Mouse (Mus musculus) intestine, embryonic 14.5 days (tissue): Measurements from ENCODE around the gene Hist2h3c1. TPM values are rescaled to one million over a fixed set of nuclear protein-coding genes. Genes with fewer than 3 reads are reported as not detected.
"Not testable (repeated sequence)": the region's sequence is repeated elsewhere in the genome, so short reads cannot be mapped to it uniquely, and the experiment has no call there.

Experiments used
- ATAC-seq: fragments of 200-750 bp; cut with Nextera tagmentation; replicated peaks from 2 replicates; pipeline ENCODE4 v1.8.0; 2017; ENCODE audit warnings: low read depth, moderate number of reproducible peaks, moderate TSS enrichment, moderate library complexity; ENCODE audit not compliant: low FRiP score, low TSS enrichment
- DNase-seq: peaks from one replicate; pipeline ENCODE4 v3.0.0-alpha.2; 2018; ENCODE audit warnings: low spot score
- H3K27ac ChIP-seq: fragments of 300-500 bp; sonication (generic); 2 replicates; pipeline ENCODE4 v1.5.1; 2014; ENCODE audit warnings: low read depth, mild to moderate bottlenecking, control low read depth
- H3K27me3 ChIP-seq: fragments of 300-500 bp; sonication (generic); replicated peaks from 2 replicates; pipeline ENCODE4 v1.6.1; 2014; ENCODE audit warnings: low read length, control low read depth; ENCODE audit not compliant: control insufficient read depth, insufficient read depth
- H3K36me3 ChIP-seq: fragments of 300-500 bp; sonication (generic); 2 replicates; pipeline ENCODE4 v1.6.1; 2014; ENCODE audit warnings: low read length, control low read depth; ENCODE audit not compliant: control insufficient read depth, insufficient read depth
- H3K4me1 ChIP-seq: fragments of 300-500 bp; sonication (generic); replicated peaks from 2 replicates; pipeline ENCODE4 v1.6.1; 2014; ENCODE audit warnings: low read length, control low read depth, mixed read lengths; ENCODE audit not compliant: control insufficient read depth, insufficient read depth
- H3K4me2 ChIP-seq: fragments of 300-500 bp; sonication (generic); 2 replicates; pipeline ENCODE4 v1.6.1; 2014; ENCODE audit warnings: low read length
- H3K4me3 ChIP-seq: fragments of 300-500 bp; sonication (generic); 2 replicates; pipeline ENCODE4 v1.5.1; 2014; ENCODE audit warnings: low read depth, low read length, control low read depth, mixed read lengths
- H3K9ac ChIP-seq: fragments of 300-500 bp; sonication (generic); 2 replicates; pipeline ENCODE4 v1.6.1; 2014; ENCODE audit warnings: mild to moderate bottlenecking, low read length
- H3K9me3 ChIP-seq: fragments of 300-500 bp; sonication (generic); 2 replicates; pipeline ENCODE4 v1.6.1; 2016; ENCODE audit warnings: low read length, control low read depth; ENCODE audit not compliant: control insufficient read depth
- WGBS: fragments of 180-500 bp; shearing (Covaris S2); extraction: QIAGEN DNeasy Blood & Tissue Kit; methylation state at CpG from one replicate; pipeline ENCODE4 v1.1.7; 2014; 5-methylcytosine and 5-hydroxymethylcytosine counted together
- polyA plus RNA-seq: library from polyadenylated mRNA; unstranded; fragments of >200 nt; fragmentation: Nextera tagmentation; extraction: Ambion mirVana; gene quantifications from 2 replicates; pipeline ENCODE4 v1.2.1, GENCODE M21; 2014

The Hist2h3c1 gene
- polyA plus RNA-seq, result 0.56 and 2.0 TPM in 2 replicates

DNA sequence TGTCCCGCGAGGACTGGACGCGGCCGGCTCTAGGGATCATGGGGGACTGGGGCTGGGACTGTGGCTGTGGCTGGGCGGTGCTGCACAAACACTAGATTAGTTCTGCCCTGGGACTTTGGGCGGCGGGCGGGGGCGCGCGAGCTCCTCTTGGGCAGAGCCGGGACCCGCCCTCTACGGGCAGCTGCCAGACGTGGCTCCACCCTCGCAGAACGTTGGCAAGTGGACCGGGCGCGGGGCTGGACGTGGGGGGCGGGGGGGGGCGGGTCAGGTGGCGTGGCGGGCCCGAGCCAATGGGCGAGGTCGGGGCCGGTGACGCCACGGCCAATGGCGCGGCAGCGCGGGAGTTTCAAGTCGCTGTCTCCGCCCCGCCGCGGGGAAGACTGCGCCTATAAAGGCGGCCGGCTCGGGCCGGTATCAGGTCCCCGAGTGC, at the start of gene Hist2h3c1:
Gene Hist2h3c1 (plus strand): TSS at position 259 of the 430 bp plus-strand sequence.
- H3K9me3 ChIP-seq, H3K27me3 ChIP-seq, H3K36me3 ChIP-seq, DNase-seq: not testable (repeated sequence)
- no CpG with 5 or more reads among the region's 47 CpGs for WGBS
- Histone ChIP-seq H3K4me1 (peaks cover 14% of the 10 kb centered on the region; the same call in 1 of the 2 replicates), H3K9ac (peak within 1 kb of the TSS; percentile 62), H3K4me3 (peak within 1 kb of the TSS; percentile 48), H3K4me2 (peak within 1 kb of the TSS; percentile 56), H3K27ac (peak within 1 kb of the TSS; percentile 77)
- peak; percentile 90 for ATAC-seq

DNA sequence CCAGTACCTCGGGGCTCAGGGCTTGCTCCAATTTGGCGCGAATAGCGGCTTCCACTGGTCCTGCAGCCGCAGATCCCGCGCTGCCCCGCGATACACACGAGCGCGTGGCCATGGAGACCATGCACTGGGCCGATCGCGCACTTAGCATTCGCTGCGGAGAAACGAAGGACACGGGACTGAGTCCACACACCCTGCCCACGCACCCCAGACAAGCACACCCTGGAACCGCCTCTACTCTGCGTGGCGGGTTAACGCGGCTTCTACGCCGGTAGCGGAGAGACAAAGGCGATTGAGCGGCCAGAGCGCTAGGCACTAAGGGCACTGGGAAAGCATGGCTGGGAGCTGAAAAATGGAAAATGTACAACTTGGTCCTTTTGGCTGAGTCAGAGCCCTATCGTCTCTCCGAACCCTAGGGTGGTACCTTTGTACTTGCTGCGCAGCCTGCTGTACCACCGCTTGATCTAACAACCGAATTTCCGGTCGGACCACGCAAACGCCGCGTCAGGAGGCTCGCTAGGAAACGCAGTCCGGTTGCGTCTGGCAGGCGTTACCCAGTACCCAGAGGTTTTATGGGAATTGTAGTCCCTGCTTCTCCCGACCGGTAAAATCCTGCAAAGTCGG, 49.2 kb upstream of the Hist2h3c1 start:
- ATAC-seq (peak; percentile 91), DNase-seq (peak; percentile 89)
- Histone ChIP-seq H3K36me3 (no peaks in the 10 kb centered on the region), H3K27ac (peak overlapping the region; percentile 97), H3K4me3 (peak overlapping the region; percentile 68), H3K4me1 (peaks cover 12% of the 10 kb centered on the region), H3K4me2 (peak overlapping the region; percentile 88), H3K9ac (peak overlapping the region; percentile 93), H3K27me3 (no peaks in the 10 kb centered on the region), H3K9me3 (no peaks in the 10 kb centered on the region)
- under 1% methylated on average over 50 of the region's 50 CpGs for WGBS

DNA sequence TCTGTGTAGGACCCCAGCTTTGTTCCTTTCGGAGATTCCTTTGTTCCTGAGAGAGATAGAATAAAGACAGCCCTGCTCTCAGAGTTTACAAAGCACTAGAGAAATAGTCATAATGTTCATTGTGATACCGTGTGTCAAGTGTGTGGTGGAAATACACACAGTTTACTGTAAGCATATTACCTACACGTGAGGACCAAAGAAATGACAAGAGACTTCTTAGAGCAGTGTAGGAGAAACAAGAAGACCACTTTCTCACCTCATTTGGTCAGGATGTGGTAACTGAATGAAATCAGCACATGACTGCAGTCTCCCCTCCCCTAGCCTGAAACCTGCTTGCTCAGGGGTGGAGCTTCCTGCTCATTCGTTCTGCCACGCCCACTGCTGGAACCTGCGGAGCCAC, 48.3 kb upstream of the Hist2h3c1 start:
- Histone ChIP-seq H3K9me3 (no peaks in the 10 kb centered on the region), H3K4me3 (peak overlapping the region; percentile 68), H3K9ac (peak overlapping the region; percentile 41), H3K4me1 (peaks cover 12% of the 10 kb centered on the region), H3K36me3 (no peaks in the 10 kb centered on the region), H3K4me2 (peak overlapping the region; percentile 88), H3K27me3 (no peaks in the 10 kb centered on the region), H3K27ac (peak overlapping the region; percentile 54)
- WGBS, result 5% methylated on average over 6 of the region's 6 CpGs
- no peak for DNase-seq
- peak; percentile 34 for ATAC-seq

DNA sequence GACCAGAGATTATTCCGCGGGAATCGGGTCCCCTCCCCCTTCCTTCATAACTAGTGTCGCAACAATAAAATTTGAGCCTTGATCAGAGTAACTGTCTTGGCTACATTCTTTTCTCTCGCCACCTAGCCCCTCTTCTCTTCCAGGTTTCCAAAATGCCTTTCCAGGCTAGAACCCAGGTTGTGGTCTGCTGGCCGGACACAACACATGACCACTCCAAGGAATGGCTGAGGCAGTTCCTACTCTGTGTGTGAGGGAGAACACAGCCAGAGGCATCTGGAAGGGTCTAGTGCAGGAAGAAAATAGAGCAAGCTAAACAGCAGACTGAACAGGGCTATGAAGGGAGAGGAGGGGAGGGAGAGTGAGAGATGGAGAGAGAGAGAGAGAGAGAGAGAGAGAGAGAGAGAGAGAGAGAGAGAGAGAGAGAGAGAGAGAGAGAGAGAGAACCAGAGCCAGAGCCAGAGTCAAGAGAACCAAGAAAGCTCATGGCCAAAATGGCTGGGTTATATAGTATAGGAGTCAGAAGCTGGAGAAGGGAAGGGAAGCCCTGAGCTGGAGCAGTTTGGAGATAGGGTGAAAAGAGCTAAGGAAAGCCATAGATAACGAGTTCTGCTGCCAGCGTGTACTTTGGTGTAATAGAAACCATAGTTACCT, 47.8 kb upstream of the Hist2h3c1 start:
- ATAC-seq, DNase-seq, H3K27me3 ChIP-seq, H3K9me3 ChIP-seq, H3K9ac ChIP-seq, H3K27ac ChIP-seq, H3K36me3 ChIP-seq, H3K4me3 ChIP-seq: not testable (repeated sequence)
- H3K4me1 ChIP-seq, result peaks cover 12% of the 10 kb centered on the region
- 35% methylated on average over 5 of the region's 8 CpGs for WGBS
- H3K4me2 ChIP-seq, result peak overlapping the region; percentile 88

DNA sequence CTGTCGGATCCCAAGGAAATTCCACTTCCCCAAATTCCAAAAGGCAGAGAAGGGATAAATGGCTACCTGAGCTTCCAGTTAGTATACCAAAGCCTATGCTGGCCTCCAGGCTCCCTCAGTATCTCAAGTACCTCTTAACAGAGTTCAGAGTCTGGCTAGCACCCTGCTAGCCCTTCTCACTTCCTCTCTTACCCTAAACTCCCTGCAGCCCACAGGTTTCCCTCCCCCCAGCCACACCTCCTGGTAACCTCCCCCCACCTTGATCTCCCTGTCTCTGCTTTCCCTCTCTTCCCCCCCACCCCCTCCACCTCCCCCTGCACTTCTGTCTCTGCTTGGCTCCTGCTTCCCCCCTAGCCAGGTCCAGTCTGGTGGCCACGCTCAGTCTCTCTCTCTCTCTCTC, 46.8 kb upstream of the Hist2h3c1 start:
- WGBS, result 49% methylated on average over 2 of the region's 2 CpGs
- peaks cover 12% of the 10 kb centered on the region for H3K4me1 ChIP-seq
- H3K4me3 ChIP-seq, result no peak overlapping the region
- H3K9me3 ChIP-seq, result no peaks in the 10 kb centered on the region
- ATAC-seq (no peak), DNase-seq (no peak)
- no peak overlapping the region for H3K4me2 ChIP-seq
- no peaks in the 10 kb centered on the region for H3K27me3 ChIP-seq
- no peak overlapping the region for H3K27ac ChIP-seq
- no peaks in the 10 kb centered on the region for H3K36me3 ChIP-seq
- H3K9ac ChIP-seq, result no peak overlapping the region

DNA sequence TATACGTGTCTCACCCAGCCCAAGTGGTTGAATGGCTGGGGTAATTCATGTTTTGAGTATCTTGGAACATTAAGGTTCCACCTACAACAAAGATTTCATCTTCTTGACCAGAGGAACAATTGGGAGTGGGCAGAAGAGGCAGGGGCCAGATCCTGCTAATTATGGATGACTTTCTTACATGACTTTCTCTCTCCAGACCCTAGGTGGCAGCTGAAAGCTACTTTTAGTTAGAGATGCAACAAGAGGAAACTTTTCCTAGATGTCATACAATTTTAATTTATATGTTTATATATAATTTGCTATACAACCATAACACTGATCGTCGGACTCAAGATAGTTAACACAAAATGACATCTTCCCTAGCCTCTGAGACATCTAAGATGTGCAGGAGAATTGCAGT, 38.7 kb upstream of the Hist2h3c1 start:
- H3K4me2 ChIP-seq, result no peak overlapping the region
- ATAC-seq (no peak), DNase-seq (no peak)
- H3K4me1 ChIP-seq, result no peaks in the 10 kb centered on the region
- H3K27ac ChIP-seq, result no peak overlapping the region
- no peaks in the 10 kb centered on the region for H3K36me3 ChIP-seq
- WGBS, result 72% methylated on average over 3 of the region's 3 CpGs
- no peaks in the 10 kb centered on the region for H3K27me3 ChIP-seq
- H3K4me3 ChIP-seq, result no peak overlapping the region
- H3K9ac ChIP-seq, result no peak overlapping the region
- H3K9me3 ChIP-seq, result no peaks in the 10 kb centered on the region

DNA sequence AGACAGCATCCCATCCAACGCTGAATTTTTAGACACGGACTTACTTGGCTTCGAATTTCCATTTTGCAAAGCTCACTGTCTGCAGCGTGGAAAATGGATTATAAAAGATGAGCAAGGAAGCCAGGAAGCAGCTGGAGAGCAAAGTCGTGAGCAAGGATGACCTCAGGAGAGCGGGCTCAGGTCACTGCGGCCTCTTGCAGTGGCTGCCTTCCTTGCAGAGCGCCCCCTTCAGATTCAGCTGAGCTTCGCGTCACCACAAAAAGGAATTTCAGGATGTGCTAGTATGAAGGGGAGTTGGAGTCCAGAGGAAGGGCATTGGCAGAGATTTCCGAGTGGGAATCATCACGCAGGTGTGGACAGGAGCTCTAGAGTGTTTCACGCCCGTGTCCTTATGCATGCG, 37.2 kb upstream of the Hist2h3c1 start:
- ATAC-seq (no peak), DNase-seq (no peak)
- H3K4me2 ChIP-seq, result no peak overlapping the region
- WGBS, result 25% methylated on average over 15 of the region's 15 CpGs
- H3K4me1 ChIP-seq, result no peaks in the 10 kb centered on the region
- no peaks in the 10 kb centered on the region for H3K36me3 ChIP-seq
- no peaks in the 10 kb centered on the region for H3K9me3 ChIP-seq
- H3K27me3 ChIP-seq, result no peaks in the 10 kb centered on the region
- H3K4me3 ChIP-seq, result no peak overlapping the region
- H3K27ac ChIP-seq, result no peak overlapping the region
- H3K9ac ChIP-seq, result no peak overlapping the region

DNA sequence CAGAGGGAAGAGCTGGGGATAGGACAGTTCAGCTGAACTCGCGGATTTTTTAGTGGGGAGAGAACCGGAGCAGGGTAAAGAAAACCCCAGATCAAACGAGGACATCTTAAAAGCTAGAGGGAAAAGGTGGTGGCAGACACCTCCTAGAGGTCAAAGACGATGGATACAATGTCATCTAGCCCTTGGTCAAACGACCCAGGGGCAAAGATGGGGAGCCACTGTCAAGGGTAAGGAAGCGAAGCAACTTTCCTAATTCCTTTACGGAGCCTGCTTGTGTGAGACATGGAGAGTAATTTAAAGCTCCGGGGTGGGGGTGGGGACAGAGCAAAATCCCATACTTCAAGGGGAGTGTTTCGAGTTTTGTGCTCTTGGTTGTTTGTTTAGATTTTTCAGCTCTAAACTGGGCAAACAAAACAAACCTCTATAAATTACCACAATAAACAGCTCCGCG, 27.3 kb upstream of the Hist2h3c1 start:
- WGBS, result 0% methylated on average over 12 of the region's 12 CpGs
- Histone ChIP-seq H3K36me3 (no peaks in the 10 kb centered on the region), H3K27me3 (no peaks in the 10 kb centered on the region), H3K4me2 (peak overlapping the region; percentile 59), H3K9me3 (no peaks in the 10 kb centered on the region), H3K9ac (peak overlapping the region; percentile 97), H3K4me1 (peaks cover 12% of the 10 kb centered on the region; the same call in 1 of the 2 replicates), H3K27ac (peak overlapping the region; percentile 98), H3K4me3 (peak overlapping the region; percentile 69)
- DNase-seq (peak; percentile 77), ATAC-seq (peak; percentile 28)
